Mouse (Mus musculus): ENCODE measurements around the gene Tmem229b.

GRCm38 (mm10) chr12:78981131-78981530 is 26.3 kb downstream of the Tmem229b start:
- no peak for TF ChIP-seq CTCF (IDR thresholded peaks at IDR 0.05; ENCODE audit: control insufficient read depth, insufficient read depth, insufficient read length)
- TF ChIP-seq MYOG (IDR thresholded peaks at IDR 0.05; ENCODE audit: control insufficient read depth, extremely low read depth, insufficient read length) = no peak
- TF ChIP-seq MYOD1 (IDR thresholded peaks at IDR 0.05; ENCODE audit: control insufficient read depth, insufficient read length, low read depth) = no peak
- no peak for TF ChIP-seq USF1 (IDR thresholded peaks at IDR 0.05; ENCODE audit: low read depth)
- TF ChIP-seq MAX (IDR thresholded peaks at IDR 0.05) = no peak
